Mouse (Mus musculus) inflammation-experienced regulatory T-cells, adult 6 months (primary cell): Measurements from ENCODE around the gene Rcc1. TPM values are rescaled to one million over a fixed set of nuclear protein-coding genes. Genes with fewer than 3 reads are reported as not detected.

Experiments used
- polyA plus RNA-seq, 3 experiments: library from polyadenylated mRNA; unstranded; fragments of 100-300 nt; shearing (Covaris generic); gene quantifications; one replicate each; pipeline ENCODE4 v1.2.1; 2017

Gene Rcc1
- polyA plus RNA-seq, 3 experiments from 2014 or later = 13.4 to 26.0 (median 15.0) TPM

Other genes starting within 250 kb of the Rcc1 start
- not detected for gene Oprd1, start 209.1 kb downstream of the Rcc1 start, polyA plus RNA-seq
- 100 to 1,000 TPM in 2 of 3 experiments, 10 to 100 TPM in 1; 77.8 to 124 (median 122) TPM for gene Ythdf2, start 141.3 kb downstream of the Rcc1 start, polyA plus RNA-seq
- 10 to 100 TPM; 13.0 to 17.0 (median 13.1) TPM for gene Gmeb1, start 92.0 kb downstream of the Rcc1 start, polyA plus RNA-seq
- 100 to 1,000 TPM in 1 of 3 experiments, 10 to 100 TPM in 2; 78.9 to 105 (median 84.2) TPM for gene Taf12, start 79.2 kb downstream of the Rcc1 start, polyA plus RNA-seq
- under 1 TPM in 1 of 3 experiments, not detected in 2; 0.46 TPM for gene Rab42, start 50.2 kb downstream of the Rcc1 start, polyA plus RNA-seq
- gene Trnau1ap, start 24.1 kb downstream of the Rcc1 start, polyA plus RNA-seq = 10 to 100 TPM; 37.5 to 45.9 (median 37.7) TPM
- gene Phactr4, start 68.9 kb upstream of the Rcc1 start, polyA plus RNA-seq = 1 to 10 TPM; 3.4 to 5.4 (median 5.3) TPM
- gene Med18, start 110.3 kb upstream of the Rcc1 start, polyA plus RNA-seq = 10 to 100 TPM; 24.0 to 27.5 (median 27.4) TPM
- gene Sesn2, start 156.9 kb upstream of the Rcc1 start, polyA plus RNA-seq = 1 to 10 TPM in 2 of 3 experiments, under 1 TPM in 1; 0.56 to 4.6 (median 1.9) TPM
- gene Atpif1, start 180.1 kb upstream of the Rcc1 start, polyA plus RNA-seq = 100 to 1,000 TPM; 180 to 267 (median 200) TPM
- gene Dnajc8, start 181.9 kb upstream of the Rcc1 start, polyA plus RNA-seq = 100 to 1,000 TPM; 288 to 351 (median 317) TPM
- gene Ptafr, start 210.5 kb upstream of the Rcc1 start, polyA plus RNA-seq = 1 to 10 TPM; 1.5 to 3.7 (median 1.9) TPM